Mouse (Mus musculus): ENCODE data around the gene Tmem253. TPM values are rescaled to one million over a fixed set of nuclear protein-coding genes. Genes with fewer than 3 reads are reported as not detected.
A peak's percentile ranks its signal among the peaks of the same experiment; 100 is the strongest.

The Tmem253 gene
- polyA plus RNA-seq, 1 experiment from 2014 or later: 0.96 TPM

GRCm38 (mm10) chr14:52017662-52018061 is 2.2 kb downstream of the Tmem253 start:
- 83% methylated on average over 4 of the region's 4 CpGs for WGBS

GRCm38 (mm10) chr14:52018248-52019050 is 3.0 kb downstream of the Tmem253 start:
- peaks cover 59% of the 10 kb centered on the region for H3K4me1 ChIP-seq

More at GRCm38 (mm10) chr14:52017662-52018061, 2.2 kb downstream of the Tmem253 start:
- no peak for ATAC-seq
- Histone ChIP-seq H3K4me2 (no peak overlapping the region), H3K4me3 (no peak overlapping the region), H3K27me3 (no peaks in the 10 kb centered on the region), H3K4me1 (peaks cover 61% of the 10 kb centered on the region), H3K9me3 (replicated peaks) (no peaks in the 10 kb centered on the region), H3K36me3 (ENCODE audit: poor library complexity, severe bottlenecking) (no peaks in the 10 kb centered on the region), H3K27ac (no peak overlapping the region), H3K9ac (no peak overlapping the region)

GRCm38 (mm10) chr14:52019051-52019589 is 3.7 kb downstream of the Tmem253 start:
- Histone ChIP-seq H3K9me3 (replicated peaks) (no peaks in the 10 kb centered on the region), H3K4me2 (peak overlapping the region; percentile 71), H3K27ac (peak overlapping the region; percentile 99), H3K4me3 (peak overlapping the region; percentile 66), H3K36me3 (ENCODE audit: poor library complexity, severe bottlenecking) (no peaks in the 10 kb centered on the region), H3K4me1 (peaks cover 61% of the 10 kb centered on the region), H3K9ac (peak overlapping the region; percentile 92), H3K27me3 (no peaks in the 10 kb centered on the region)
- no peak; the same call in 1 of the 2 replicates for ATAC-seq
- WGBS: 30% methylated on average over 12 of the region's 12 CpGs

More at GRCm38 (mm10) chr14:52018248-52019050, 3.0 kb downstream of the Tmem253 start:
- Histone ChIP-seq H3K4me3 (peak overlapping the region; percentile 66), H3K36me3 (ENCODE audit: poor library complexity, severe bottlenecking) (no peaks in the 10 kb centered on the region), H3K9me3 (replicated peaks) (no peaks in the 10 kb centered on the region), H3K27me3 (no peaks in the 10 kb centered on the region), H3K9ac (peak overlapping the region; percentile 92), H3K27ac (peak overlapping the region; percentile 99; the same call in 1 of the 2 replicates), H3K4me2 (peak overlapping the region; percentile 71)
- no peak for ATAC-seq
- WGBS: 83% methylated on average over 15 of the region's 15 CpGs

- Histone ChIP-seq H3K36me3 (ENCODE audit: poor library complexity, severe bottlenecking) (no peaks in the 10 kb centered on the region), H3K4me2 (peak overlapping the region; percentile 71), H3K4me1 (peaks cover 61% of the 10 kb centered on the region), H3K27ac (peak overlapping the region; percentile 99), H3K9ac (peak overlapping the region; percentile 92), H3K9me3 (replicated peaks) (no peaks in the 10 kb centered on the region), H3K27me3 (no peaks in the 10 kb centered on the region), H3K4me3 (peak overlapping the region; percentile 66)
- ATAC-seq: peak; percentile 94
- under 1% methylated on average over 74 of the region's 74 CpGs for WGBS
Observed at GRCm38 (mm10) chr14:52019590-52020340, 4.3 kb downstream of the Tmem253 start.

GRCm38 (mm10) chr14:52020486-52021137 is 5.2 kb downstream of the Tmem253 start, which contains the start of gene Zfp219:
Zfp219 (minus strand) TSS chr14:52020733.
- WGBS: 4% methylated on average over 15 of the region's 15 CpGs
- Histone ChIP-seq H3K27ac (peak within 1 kb of the TSS; percentile 99), H3K27me3 (no peaks in the 10 kb centered on the region), H3K36me3 (ENCODE audit: poor library complexity, severe bottlenecking) (no peaks in the 10 kb centered on the region), H3K9me3 (replicated peaks) (no peaks in the 10 kb centered on the region), H3K9ac (peak within 1 kb of the TSS; percentile 92), H3K4me2 (peak within 1 kb of the TSS; percentile 71), H3K4me3 (peak within 1 kb of the TSS; percentile 66), H3K4me1 (peaks cover 55% of the 10 kb centered on the region)
- ATAC-seq: peak; percentile 50

GRCm38 (mm10) chr14:52021138-52021529 is 5.7 kb downstream of the Tmem253 start:
- Histone ChIP-seq H3K4me1 (peaks cover 49% of the 10 kb centered on the region), H3K9ac (peak overlapping the region; percentile 9; the same call in 1 of the 2 replicates), H3K9me3 (replicated peaks) (no peaks in the 10 kb centered on the region), H3K27me3 (no peaks in the 10 kb centered on the region), H3K4me2 (peak overlapping the region; percentile 71), H3K36me3 (ENCODE audit: poor library complexity, severe bottlenecking) (no peaks in the 10 kb centered on the region), H3K27ac (peak overlapping the region; percentile 99; the same call in 1 of the 2 replicates), H3K4me3 (no peak overlapping the region)
- 64% methylated on average over 4 of the region's 4 CpGs for WGBS
- no peak for ATAC-seq

GRCm38 (mm10) chr14:52021568-52022212 is 6.2 kb downstream of the Tmem253 start:
- Histone ChIP-seq H3K4me2 (peak overlapping the region; percentile 71), H3K9me3 (replicated peaks) (no peaks in the 10 kb centered on the region), H3K27me3 (no peaks in the 10 kb centered on the region), H3K27ac (peak overlapping the region; percentile 99; the same call in 1 of the 2 replicates), H3K4me1 (peaks cover 44% of the 10 kb centered on the region), H3K36me3 (ENCODE audit: poor library complexity, severe bottlenecking) (no peaks in the 10 kb centered on the region), H3K4me3 (no peak overlapping the region), H3K9ac (peak overlapping the region; percentile 9; the same call in 1 of the 2 replicates)
- ATAC-seq: no peak
- 90% methylated on average over 8 of the region's 8 CpGs for WGBS

GRCm38 (mm10) chr14:52022244-52022708 is 6.8 kb downstream of the Tmem253 start:
- no peak for ATAC-seq
- no peak overlapping the region for H3K9ac ChIP-seq
- H3K4me2 ChIP-seq: peak overlapping the region; percentile 48
- H3K27ac ChIP-seq: no peak overlapping the region
- 66% methylated on average over 3 of the region's 3 CpGs for WGBS
- no peaks in the 10 kb centered on the region for H3K36me3 ChIP-seq (ENCODE audit: poor library complexity, severe bottlenecking)
- H3K4me1 ChIP-seq: peaks cover 39% of the 10 kb centered on the region
- H3K27me3 ChIP-seq: no peaks in the 10 kb centered on the region
- no peak overlapping the region for H3K4me3 ChIP-seq
- H3K9me3 ChIP-seq (replicated peaks): no peaks in the 10 kb centered on the region

- ATAC-seq: no peak
- H3K4me1 ChIP-seq: peaks cover 39% of the 10 kb centered on the region
- no peaks in the 10 kb centered on the region for H3K36me3 ChIP-seq (ENCODE audit: poor library complexity, severe bottlenecking)
- peak overlapping the region; percentile 75 for H3K27ac ChIP-seq
- 3% methylated on average over 23 of the region's 23 CpGs for WGBS
- H3K9ac ChIP-seq: peak overlapping the region; percentile 52; the same call in 1 of the 2 replicates
- H3K4me2 ChIP-seq: peak overlapping the region; percentile 48
- no peaks in the 10 kb centered on the region for H3K9me3 ChIP-seq (replicated peaks)
- peak overlapping the region; percentile 13 for H3K4me3 ChIP-seq
- H3K27me3 ChIP-seq: no peaks in the 10 kb centered on the region
Observed at GRCm38 (mm10) chr14:52022709-52023459, 7.4 kb downstream of the Tmem253 start.

GRCm38 (mm10) chr14:52024133-52024532 is 8.7 kb downstream of the Tmem253 start:
- H3K4me3 ChIP-seq: no peak overlapping the region
- no peaks in the 10 kb centered on the region for H3K9me3 ChIP-seq (replicated peaks)
- H3K9ac ChIP-seq: no peak overlapping the region
- no peak overlapping the region for H3K4me2 ChIP-seq
- 87% methylated on average over 2 of the region's 2 CpGs for WGBS
- no peaks in the 10 kb centered on the region for H3K36me3 ChIP-seq (ENCODE audit: poor library complexity, severe bottlenecking)
- H3K27me3 ChIP-seq: no peaks in the 10 kb centered on the region
- H3K27ac ChIP-seq: no peak overlapping the region
- no peak for ATAC-seq
- peaks cover 30% of the 10 kb centered on the region for H3K4me1 ChIP-seq
